Mouse (Mus musculus) thymus, adult 2 months (tissue): Measurements from ENCODE around the gene Sptssb.

Source experiments
- CTCF ChIP-seq: fragments of 200-500 bp; IDR thresholded peaks from 2 replicates; pipeline ENCODE4 v1.5.1; 2012; ENCODE audit warnings: mild to moderate bottlenecking, control low read depth, low read length, moderate library complexity, borderline replicate concordance; ENCODE audit not compliant: control insufficient read depth, poor library complexity, insufficient read depth; ENCODE audit errors: extremely low read depth
- POLR2A ChIP-seq: fragments of 200-500 bp; IDR thresholded peaks from 2 replicates; pipeline ENCODE4 v1.6.1; 2012; ENCODE audit warnings: mild to moderate bottlenecking, low read length, control low read depth, moderate library complexity; ENCODE audit not compliant: control insufficient read depth, poor library complexity, insufficient read depth; ENCODE audit errors: extremely low read depth

DNA sequence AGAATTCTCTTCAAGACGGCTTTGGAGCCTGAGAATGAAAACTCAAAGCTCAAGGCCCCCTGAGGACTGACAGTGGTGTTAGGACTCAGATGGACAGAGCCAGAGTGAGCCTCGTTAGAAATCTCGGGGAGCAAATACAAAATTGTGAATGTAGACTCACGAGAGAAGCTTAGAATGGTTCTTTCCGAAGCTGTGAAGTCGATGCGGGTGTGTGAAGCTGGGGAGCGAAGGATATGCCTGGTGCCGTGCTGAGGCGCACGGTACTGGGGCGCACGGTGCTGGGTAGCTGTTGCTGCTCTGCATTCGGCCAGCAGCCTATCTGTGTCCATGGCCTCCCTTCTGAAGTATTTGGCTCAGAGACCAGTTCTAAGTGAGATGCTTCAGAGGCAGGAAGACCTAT is 11.4 kb upstream of the Sptssb start:
- TF ChIP-seq POLR2A (no peak), CTCF (no peak)
